Mouse (Mus musculus): ENCODE measurements around the gene Mpp4.
A peak's percentile ranks its signal among the peaks of the same experiment; 100 is the strongest.

Mpp4 gene

GRCm38 (mm10) chr1:59163030-59163461 lies at the start of gene Mpp4:
Gene Mpp4, minus strand, starts transcription at chr1:59163389.
- DNase-seq: peak; percentile 80

DNA sequence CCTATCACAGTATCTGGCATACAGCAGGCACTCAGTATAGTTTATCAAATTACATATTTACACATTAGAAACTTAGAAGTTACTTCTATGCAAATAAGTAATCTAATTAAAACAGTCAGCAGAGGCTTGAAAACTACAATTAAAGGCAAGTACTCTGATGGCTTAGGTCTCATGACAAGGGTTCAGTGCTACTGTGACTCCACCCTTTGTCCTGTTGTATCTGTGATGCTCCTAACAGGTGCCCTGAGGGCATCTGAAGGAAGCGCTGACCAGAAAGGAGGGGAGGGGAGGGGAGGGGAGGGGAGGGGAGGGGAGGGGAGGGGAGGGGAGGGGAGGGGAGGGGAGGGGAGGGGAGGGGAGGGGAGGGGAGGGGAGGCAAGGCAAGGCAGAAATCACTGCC lies 49.8 kb upstream of the Mpp4 start:
- no peak for DNase-seq

DNA sequence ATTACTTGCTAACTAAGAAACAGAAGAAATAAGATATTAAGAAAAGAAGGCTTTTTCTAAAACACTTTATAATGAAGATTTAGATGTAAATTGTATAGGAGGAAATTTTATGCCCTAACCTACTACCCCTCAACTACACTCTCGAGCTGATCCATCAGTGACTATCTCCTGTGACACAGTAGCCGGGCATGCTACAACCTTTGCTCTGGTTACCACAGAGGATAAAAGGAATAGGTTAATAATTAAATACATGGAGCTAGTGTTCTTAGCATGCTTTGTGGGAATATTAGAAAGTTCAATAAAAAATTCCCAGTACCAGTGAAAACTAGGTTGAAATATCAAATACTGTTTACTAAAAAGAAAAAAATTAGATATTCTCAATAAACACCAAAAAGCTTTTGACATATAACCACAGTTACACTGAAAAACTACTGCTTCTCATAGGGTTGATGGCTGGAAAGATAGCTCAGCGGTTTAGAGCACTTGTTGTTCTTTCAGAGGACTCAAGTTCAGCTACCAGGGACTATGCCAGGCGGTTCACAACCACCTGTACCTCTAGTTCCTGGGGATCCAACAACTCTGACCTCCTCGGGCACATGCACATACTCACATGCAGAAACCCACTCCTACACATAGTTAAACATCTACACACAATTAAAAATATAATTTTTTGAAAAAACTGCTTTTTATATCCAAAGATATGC lies 49.0 kb upstream of the Mpp4 start:
- DNase-seq: no peak

GRCm38 (mm10) chr1:59211651-59212050 lies 48.5 kb upstream of the Mpp4 start:
- DNase-seq: no peak

GRCm38 (mm10) chr1:59208331-59208730 lies 45.1 kb upstream of the Mpp4 start:
- no peak for DNase-seq

- no peak for DNase-seq
Observed at GRCm38 (mm10) chr1:59204489-59204888, 41.3 kb upstream of the Mpp4 start.

GRCm38 (mm10) chr1:59202367-59202766 lies 39.2 kb upstream of the Mpp4 start:
- no peak for DNase-seq

- DNase-seq: no peak
Observed at GRCm38 (mm10) chr1:59201561-59201960, 38.4 kb upstream of the Mpp4 start.

DNA sequence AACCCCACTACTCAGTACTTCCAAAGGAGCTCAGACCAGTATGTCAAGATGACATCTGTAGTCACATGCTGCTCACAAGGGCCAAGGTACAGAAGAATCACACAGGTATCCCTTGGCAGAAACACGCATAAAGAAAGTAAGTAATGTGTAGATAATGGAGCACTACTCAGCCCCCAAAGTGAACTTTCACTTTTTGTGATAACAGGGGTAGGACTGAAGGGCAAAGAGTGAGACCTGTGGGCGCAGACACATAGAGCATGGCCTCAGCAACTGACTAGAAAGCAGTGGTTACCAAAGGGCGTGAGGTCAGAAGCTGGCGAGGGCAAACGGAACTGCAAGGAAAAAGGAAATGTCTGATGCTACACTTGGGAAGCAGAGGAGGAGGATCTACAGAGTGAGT lies 37.8 kb upstream of the Mpp4 start:
- DNase-seq: no peak

DNA sequence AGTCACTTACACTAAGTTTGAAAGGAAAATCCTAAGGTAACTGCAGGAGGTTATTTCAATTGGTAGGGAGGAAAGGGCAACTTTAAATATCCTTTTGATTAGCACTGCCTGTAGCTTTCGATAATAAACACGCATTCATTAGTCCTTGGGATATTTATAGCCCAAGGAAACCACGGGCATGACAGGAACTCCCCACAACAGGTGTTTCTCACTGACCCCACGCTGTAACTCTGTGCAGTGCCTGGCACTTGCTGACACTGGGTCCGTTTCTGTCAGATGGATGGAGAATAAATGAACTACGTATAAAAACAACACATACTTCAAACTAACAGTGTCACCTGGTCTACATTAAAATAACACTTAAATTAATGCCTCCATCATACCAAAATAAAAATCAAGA lies 31.8 kb upstream of the Mpp4 start:
- no peak for DNase-seq

DNA sequence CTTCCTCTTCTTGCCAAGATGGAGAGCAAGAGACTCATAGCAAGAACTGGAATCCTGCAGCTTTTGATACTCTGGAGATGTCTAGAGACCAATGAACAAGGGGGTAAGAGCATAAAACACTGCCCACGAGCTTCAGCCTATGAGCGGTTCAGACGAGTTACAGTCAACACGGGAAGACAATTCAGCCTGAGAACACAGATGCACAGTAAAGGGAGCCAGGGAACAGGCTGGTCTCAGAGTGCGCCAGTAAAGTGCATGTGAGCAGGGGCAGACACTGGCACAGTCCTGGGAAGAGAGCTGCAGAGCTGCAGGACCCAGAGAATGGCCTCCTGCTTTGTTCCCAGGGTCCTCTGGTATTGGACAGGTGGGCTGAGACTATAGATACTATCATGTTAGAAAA lies 24.6 kb upstream of the Mpp4 start:
- no peak for DNase-seq

DNA sequence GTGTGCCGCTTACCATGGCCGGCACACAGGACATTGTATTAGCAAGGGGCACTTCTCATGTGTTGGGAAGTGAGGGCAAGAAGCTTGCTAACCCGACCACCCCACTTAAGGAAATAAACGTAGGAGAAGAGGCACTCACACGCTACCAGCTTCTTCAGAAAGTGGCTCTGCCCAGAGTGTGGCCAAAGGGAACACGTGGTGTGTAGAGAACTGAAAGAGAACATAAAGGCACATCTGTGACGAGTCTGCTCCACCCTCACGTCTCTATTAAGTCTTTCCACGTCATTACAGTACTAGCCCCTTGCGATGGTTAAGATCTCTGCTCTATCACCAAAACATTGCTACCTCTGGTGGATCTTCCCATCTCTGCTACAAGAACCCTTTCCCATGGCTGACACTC lies 23.1 kb upstream of the Mpp4 start:
- DNase-seq: no peak

GRCm38 (mm10) chr1:59185410-59185809 lies 22.2 kb upstream of the Mpp4 start:
- no peak for DNase-seq

GRCm38 (mm10) chr1:59183045-59183444 lies 19.9 kb upstream of the Mpp4 start:
- DNase-seq: no peak

- DNase-seq: no peak
Observed at GRCm38 (mm10) chr1:59182373-59182772, 19.2 kb upstream of the Mpp4 start.

DNA sequence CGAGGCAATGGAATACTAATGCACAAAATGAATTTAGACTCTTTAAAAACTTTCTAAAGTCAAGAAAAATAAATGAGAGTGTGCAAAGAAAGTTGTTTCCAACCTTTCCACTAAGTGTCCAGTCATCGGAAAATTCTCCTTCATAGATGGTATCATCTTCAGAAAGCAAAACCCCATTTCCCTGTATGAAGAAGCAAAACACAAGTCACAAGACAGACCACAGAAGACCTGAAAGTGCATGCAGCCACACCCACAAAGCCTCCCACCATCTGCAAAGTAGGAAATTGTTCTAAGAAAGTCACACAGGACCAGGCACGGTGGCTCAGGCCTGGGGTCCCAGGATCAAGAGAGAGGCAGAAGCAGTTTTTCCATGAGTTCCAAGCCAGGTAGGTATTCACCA lies 16.8 kb upstream of the Mpp4 start:
- peak; percentile 48 for DNase-seq

DNA sequence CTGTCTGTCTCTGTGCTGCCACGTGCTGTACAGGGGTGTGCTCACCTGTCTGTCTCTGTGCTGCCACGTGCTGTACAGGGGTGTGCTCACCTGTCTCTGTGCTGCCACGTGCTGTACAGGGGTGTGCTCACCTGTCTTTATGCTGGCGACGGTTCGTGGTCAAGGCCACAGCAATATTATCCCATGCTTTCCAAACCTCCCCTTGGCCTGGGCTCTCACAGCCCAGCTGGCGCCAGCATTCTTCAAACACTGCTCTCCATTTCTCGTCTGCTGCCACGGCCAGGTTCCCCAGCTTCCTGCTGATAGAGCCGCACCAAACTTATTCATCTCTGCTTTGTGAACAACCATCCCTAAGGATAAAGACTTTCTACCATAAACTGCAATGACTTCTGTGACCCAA lies 15.2 kb upstream of the Mpp4 start:
- DNase-seq: no peak

DNA sequence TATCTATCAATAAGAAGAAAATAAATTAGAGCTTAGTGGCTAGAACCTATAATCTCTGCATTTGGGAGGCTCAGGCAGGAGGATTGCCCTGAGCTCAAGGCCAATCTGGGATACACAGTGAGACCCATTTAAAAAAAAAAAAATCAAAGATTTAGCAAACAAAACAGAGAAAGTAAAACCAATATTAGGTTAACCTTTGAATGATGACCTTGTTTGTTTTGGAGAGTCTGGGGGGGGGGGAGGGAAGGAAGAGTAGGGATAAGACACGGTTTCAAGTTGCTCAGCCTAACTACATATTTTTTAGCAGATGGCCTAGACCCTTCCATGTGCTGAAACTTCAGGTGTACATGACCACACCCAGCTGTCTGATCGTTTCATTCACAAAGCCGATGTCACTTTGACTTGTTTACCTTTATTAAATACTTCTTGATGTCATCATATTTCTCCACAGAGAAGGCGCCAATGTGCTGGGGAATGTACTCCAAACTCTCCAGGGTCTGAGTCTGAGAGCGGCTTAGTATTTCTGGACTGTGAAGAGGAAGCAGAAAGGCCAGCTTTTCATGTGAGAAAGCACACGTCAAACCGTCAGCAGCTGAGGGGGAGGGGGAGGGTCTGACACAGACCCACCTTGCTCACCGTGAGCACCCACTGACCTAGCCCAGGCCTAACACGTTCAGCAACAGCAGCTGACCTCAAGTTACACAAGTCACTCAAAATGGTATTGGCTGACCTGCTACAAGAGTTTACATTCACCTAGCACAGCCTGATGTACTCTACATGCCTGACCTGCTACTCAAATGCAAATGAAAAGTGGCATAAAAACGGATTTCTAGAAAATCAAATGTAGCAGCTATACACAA lies 11.6 kb upstream of the Mpp4 start:
- DNase-seq: no peak

DNA sequence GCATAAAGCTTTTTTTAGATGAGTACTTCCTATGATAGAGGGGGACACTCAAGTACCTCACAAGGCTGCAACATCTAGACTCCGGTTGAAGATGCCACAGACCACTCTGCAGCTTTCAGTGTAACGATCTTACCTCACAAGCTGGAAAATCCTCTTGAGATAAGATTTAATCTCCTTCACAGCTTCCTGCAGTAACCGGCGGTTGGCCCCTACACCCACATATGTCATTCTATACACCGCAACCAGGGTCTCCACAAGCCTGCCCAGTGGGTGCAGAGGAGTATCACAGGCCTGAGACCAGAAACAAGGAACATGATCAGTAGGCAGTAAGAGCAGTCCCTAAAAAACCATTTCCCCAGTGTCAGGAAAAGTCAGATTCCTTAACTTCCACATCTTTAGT lies 9.8 kb upstream of the Mpp4 start:
- peak; percentile 64 for DNase-seq

DNA sequence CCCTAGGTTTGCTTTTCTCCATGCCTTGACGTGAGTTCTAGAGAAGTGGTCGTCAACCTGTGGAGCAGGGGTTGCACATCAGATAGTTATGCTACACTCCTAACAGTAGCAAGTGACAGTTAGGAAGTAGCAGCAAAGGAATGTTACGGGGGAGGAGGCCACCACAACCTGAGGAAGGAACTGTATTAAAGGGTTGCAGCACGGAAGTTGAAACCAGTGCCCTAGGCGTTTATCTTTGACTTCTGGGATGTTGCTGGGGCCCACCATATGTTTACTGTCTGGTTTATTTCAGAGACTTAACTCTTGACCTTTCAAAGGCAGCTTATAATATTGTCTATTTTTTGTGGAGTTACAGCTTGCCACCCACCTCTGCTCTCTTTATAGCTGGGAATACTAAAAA lies 8.7 kb upstream of the Mpp4 start:
- peak; percentile 45 for DNase-seq

DNA sequence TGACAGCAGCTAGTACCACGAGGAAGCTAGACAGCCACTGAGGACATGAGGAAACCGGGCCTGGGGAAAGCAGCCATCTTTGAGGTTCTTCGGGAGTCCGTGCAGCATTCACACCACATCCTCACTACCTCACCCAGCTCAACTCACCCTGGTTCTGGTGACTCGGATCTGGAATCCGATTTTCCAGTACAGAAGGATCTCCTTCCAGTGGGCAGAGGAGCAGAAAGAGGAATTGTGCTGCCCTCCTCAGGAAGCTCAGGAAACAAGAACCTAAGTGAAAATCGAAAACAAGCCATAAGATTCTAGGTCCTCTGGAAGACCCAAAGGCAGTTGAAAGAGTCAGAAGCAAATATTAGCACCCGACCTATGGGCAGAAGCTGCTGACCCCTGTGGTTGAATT lies 7.1 kb upstream of the Mpp4 start:
- DNase-seq: no peak

- DNase-seq: no peak
Observed at GRCm38 (mm10) chr1:59169586-59169985, 6.4 kb upstream of the Mpp4 start.

GRCm38 (mm10) chr1:59168556-59168955 lies 5.4 kb upstream of the Mpp4 start:
- DNase-seq: no peak

DNA sequence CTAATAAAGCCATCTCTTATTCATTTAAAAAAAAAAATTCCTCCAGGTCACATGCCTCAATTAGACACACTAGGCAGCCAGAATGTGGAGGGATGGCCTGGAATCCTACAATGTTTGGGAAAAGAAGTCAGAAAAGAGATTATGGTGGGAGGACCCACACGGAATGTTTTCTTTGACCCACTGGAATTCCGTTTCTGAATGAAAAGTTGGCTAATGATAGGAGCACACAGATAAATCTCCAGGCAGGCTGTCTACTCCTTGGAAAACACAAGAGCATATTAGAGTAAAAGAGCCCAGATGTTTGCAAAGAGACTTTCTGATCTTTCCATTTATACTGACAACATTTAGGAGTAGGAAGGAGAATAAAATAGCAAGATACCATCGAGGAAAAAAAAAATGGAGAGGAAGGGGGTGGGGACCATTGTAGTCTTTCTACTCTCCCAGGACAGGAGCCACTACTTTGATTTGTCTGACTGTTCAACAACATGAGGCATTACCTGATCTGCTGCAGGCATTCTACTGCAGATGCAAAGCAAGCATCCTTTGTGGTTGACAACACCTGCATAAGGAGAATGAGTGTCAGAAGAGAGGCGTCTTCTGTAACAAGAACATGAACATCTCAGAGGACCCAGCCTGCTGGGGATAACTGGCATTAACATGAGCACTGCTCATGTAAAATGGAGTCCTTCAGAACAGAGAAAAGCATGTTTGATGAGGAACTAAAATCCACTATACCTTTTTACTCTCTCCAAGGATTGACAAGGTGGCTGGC lies 4.7 kb upstream of the Mpp4 start:
- DNase-seq: peak; percentile 35

Data from thymus, postnatal 25 days (tissue).